Mouse (Mus musculus) left cerebral cortex, postnatal 25 days (tissue): ENCODE data around the gene Bicd1. TPM values are rescaled to one million over a fixed set of nuclear protein-coding genes. Genes with fewer than 3 reads are reported as not detected.
"Not testable (repeated sequence)": the region's sequence is repeated elsewhere in the genome, so short reads cannot be mapped to it uniquely, and the experiment has no call there.

ENCODE experiments used
- DNase-seq, 2 experiments: peaks; one replicate each; pipeline ENCODE4 v3.0.0; 2022; ENCODE audit warnings: low spot score in 2 of 2, mixed read lengths in 1 of 2
- intact Hi-C: fragments of 180-260 bp; cut with DNase I; formaldehyde crosslinking; loops from one replicate; pipeline ENCODE4 v1.15.1; 2025
- total RNA-seq, 2 experiments: library from RNA; stranded (reverse); gene quantifications; 2 replicates each; pipeline ENCODE4 v1.2.3; 2021

Bicd1 gene
- total RNA-seq, result 10 to 100 TPM; 52.4 to 56.3 TPM

- peak; percentile 89 to 97 for DNase-seq
- intact Hi-C loops, result loop anchor here (5.0 kb wide), 1 partner anchor 102 kb away; the partner anchor contains the start of gene Resf1
Measured at GRCm38 (mm10) chr6:149408833-149409332, at the start of gene Bicd1. Bicd1 (plus strand) TSS chr6:149408886.

DNA sequence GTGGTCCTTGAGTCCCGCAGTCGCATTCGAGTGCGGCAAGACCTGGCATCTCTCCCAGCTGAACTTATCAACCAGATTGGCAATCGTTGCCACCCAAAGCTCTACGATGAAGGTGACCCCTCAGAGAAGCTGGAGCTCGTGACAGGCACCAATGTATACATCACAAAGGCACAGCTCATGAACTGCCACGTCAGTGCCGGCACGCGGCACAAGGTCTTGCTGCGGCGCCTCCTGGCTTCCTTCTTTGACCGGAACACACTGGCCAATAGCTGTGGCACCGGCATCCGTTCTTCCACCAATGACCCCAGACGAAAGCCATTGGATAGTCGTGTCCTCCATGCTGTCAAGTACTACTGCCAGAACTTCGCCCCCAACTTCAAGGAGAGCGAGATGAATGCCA is 46.2 kb upstream of the Bicd1 start:
- intact Hi-C loops, DNase-seq: not testable (repeated sequence)

DNA sequence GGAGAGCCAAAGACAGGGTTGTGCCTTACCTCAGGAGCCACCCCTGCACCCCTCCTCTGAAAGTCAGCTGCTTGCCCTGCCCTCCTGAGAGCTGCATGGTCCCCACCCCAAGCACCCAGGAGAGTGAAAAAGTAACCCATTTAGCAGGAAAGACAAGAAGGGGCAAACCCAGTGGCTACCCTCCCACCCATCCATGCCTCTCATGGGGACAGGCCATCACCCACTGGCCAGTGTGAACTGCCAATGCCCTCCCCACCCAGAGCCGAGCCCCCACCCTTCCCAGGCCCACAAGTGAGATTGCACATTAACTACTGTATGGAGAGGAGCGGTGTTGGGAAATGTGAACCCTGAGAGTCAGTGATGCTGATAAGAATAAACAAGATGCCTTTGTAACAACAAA is 42.7 kb upstream of the Bicd1 start:
- intact Hi-C loops, DNase-seq: not testable (repeated sequence)

DNA sequence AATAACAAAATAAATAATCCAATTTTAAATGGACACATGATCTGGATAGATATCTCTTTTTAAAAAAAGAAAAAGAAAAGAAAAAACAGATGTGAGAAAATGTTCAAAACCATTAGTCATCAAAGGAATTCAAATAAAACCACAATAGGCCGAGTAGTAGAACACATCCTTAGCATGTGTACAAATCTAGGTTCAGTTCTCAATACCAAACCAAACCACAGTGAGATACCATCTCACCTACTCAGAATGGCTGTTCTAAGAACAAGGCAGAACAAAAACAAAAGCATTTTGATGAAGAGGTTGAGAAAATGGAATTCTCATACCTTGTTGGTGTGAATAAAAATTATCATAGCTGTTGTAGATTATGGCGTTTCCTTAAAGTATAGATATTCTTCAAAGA is 42.3 kb upstream of the Bicd1 start:
- intact Hi-C loops, result no loop called here
- no peak for DNase-seq

GRCm38 (mm10) chr6:149374986-149375457 is 33.7 kb upstream of the Bicd1 start:
- intact Hi-C loops, result loop anchor here (2.0 kb wide), 1 partner anchor 248 kb away; no protein-coding TSS in a partner anchor
- DNase-seq, result peak; percentile 26 to 49

- intact Hi-C loops, result no loop called here
- no peak for DNase-seq
Measured at GRCm38 (mm10) chr6:149383531-149383930, 25.2 kb upstream of the Bicd1 start.

GRCm38 (mm10) chr6:149386389-149386788 is 22.3 kb upstream of the Bicd1 start:
- intact Hi-C loops, result no loop called here
- no peak for DNase-seq

DNA sequence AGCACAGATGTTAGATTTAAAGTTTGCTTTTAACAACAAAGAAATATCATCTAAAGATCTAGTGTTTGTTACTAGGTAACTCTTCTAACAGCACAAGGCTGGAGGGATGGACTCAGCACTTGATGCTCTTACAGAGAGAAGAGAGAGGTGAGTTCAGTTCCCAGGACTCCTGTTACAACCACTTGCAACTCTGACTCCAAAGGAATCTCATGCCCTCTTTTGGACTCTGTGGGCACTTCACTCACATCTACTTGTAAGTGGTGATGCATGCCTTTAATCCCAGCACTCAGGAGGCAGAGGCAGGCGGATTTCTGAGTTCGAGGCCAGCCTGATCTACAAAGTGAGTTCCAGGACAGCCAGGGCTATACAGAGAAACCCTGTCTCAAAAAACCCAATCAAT is 19.1 kb upstream of the Bicd1 start:
- not testable (repeated sequence) for DNase-seq

DNA sequence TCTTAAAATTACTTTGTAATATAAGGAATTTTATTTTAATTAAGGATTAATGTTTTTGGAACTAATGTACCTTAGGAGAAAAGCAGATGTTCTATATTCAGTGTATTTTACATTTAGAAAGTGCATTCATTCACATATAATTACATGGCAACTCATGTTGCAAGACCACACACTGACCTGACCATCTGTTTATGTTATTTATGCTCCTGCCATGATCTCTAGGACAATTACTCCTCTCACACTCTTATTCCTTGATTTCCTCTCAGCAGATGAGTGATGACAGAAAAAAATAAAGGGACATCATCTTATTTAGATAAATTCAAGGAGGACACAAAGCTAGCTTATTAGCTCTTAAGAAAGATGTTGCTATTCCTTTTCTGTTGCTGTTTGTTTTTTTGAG is 9.3 kb upstream of the Bicd1 start:
- no peak for DNase-seq
- intact Hi-C loops, result no loop called here

More for the DNA sequence above, 19.1 kb upstream of the Bicd1 start:
- intact Hi-C loops, result not testable (repeated sequence)

DNA sequence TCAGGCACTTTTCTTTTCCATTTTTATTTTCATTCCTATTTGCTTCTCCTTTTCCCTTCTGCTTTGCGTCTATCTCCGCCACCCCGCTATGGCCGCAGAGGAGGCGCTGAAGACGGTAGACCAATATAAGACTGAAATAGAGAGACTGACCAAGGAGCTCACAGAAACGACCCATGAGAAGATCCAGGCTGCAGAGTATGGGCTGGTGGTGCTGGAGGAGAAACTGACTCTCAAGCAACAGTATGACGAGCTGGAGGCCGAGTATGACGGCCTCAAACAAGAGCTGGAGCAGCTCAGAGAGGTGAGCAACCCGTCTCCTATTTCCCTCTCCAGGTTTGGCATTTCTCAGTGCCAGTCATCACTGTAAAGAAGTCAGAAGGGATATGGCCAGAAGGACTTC is 655 bp downstream of the Bicd1 start:
- intact Hi-C loops, result loop anchor here (5.0 kb wide), 1 partner anchor 102 kb away; the partner anchor contains the start of gene Resf1
- peak; percentile 50 to 55 for DNase-seq

DNA sequence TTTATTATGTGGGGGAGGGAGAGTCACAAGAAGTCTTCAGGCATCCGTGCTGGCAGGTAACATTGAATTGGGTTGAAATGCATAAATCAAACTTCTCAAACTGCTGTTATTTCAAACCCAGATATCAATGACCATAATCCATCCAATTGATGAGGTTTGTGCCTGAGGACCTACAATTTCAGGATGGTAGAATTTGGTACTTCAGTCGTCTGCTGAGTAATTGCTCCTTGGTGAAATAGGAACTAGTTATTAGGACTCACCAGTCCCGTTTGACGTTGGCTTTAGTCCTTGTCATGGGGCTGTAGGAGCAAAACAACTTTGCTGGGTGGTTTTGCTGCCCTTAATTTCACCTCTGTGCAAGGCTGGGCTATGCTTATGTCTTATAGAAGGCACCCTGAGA is 1.2 kb downstream of the Bicd1 start:
- DNase-seq, result peak in 1 of 2 experiments; percentile 16
- intact Hi-C loops, result loop anchor here (5.0 kb wide), 1 partner anchor 103 kb away; the partner anchor contains the start of gene Resf1

GRCm38 (mm10) chr6:149413256-149413655 is 4.6 kb downstream of the Bicd1 start:
- intact Hi-C loops, result no loop called here
- DNase-seq, result no peak

GRCm38 (mm10) chr6:149424748-149425147 is 16.1 kb downstream of the Bicd1 start:
- DNase-seq, result no peak
- intact Hi-C loops, result no loop called here

GRCm38 (mm10) chr6:149439140-149439539 is 30.5 kb downstream of the Bicd1 start:
- intact Hi-C loops, result no loop called here
- no peak for DNase-seq

- intact Hi-C loops, result no loop called here
- no peak for DNase-seq
Measured at GRCm38 (mm10) chr6:149442884-149443283, 34.2 kb downstream of the Bicd1 start.

DNA sequence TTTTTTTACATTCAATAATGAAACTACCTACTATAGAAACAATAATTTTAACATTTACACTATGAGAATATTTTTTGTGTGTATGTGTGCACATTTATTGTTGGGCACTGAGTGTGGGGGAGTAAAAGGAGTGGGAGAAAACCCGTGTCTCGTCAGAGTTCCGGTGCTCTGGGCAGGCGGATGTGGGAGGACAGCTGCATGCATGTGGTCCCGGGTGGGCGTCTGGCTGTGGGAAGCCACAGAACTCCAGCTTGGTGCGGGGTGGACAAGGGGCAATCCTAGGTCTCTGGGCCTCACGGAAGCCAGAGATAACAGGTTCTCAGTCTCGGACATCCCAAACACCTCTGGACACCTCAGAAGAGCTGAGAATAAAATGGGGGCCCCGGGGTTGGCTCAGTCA is 37.2 kb downstream of the Bicd1 start:
- intact Hi-C loops, result no loop called here
- DNase-seq, result peak in 1 of 2 experiments; percentile 19

DNA sequence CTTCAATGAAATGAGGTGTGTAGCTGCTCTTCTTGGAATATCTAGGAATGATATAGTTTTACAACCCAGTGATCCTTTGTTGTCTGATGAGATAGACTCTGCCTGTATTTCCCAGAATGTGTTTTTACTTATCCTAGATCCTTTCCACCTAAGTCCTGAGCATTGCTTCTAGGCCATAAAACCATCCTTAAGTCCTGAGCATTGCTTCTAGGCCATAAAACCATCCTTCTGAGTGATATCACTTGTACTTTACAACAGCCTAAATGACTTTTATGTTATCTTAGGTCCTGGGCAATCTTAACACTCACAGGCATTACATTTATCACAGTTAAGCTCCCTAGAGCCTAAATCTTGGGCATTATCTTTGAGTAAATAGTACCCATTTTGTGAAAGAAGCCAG is 48.6 kb downstream of the Bicd1 start:
- DNase-seq, result no peak
- intact Hi-C loops, result no loop called here

DNA sequence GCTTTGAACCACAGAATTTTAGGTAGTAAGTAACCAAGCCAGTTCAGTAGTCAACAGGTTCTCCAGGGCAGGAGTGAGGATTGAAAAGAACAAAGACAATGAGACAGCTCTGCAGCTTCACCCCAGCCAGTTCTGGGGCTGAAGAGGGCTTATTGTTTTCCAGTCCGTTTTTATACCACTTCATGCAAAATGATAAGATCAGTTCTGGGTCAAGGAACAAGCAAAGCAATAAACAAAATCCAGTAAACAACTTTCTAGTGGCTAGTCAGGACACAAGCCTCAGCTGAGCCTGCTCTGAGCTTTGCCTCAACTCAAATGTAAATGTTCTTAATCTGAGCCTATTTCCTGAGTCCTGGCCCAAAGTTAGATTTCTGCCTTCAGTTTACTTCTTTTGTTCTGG is 52.3 kb downstream of the Bicd1 start:
- DNase-seq, result no peak
- intact Hi-C loops, result no loop called here

DNA sequence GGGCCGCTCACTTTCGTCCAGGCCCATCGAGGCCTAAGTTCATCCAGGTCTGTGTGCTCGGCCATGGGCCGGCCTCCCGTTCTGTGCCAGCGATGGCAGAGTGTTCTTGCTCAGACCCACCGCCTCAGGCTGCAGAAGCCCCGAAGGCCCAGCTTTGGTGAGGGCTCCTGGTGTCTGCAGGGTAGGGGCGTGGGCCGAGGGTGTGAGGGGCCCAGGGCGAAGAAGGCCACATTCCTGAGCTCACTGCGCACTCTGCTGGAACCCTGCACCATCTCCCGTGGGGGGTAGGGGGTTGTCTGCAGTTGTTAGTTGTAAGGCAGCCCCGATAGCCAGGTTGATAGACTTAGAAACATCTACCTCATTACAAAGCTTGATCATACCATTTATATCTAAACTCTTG is 62.8 kb downstream of the Bicd1 start:
- DNase-seq, result no peak
- intact Hi-C loops, result no loop called here

DNA sequence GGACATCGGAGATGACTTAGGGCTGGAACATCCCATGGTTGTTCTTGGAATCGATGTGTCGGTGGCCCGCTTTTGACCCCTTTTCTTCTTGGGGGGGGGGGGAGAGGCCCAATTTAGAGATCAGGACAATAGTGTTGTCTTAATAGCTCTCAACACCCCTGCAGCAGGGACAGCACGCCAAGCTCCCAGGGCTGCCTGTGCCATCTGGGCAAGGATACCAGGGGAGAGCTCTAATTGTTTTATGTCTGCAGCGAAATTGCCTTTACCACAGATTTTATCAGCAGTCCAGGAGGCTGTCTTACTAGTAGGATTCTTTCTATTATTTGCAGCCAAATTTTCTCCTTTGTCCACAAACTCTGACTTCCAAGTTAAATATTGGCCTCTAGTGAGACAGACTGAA is 63.8 kb downstream of the Bicd1 start:
- intact Hi-C loops, DNase-seq: not testable (repeated sequence)

GRCm38 (mm10) chr6:149481868-149482267 is 73.2 kb downstream of the Bicd1 start:
- intact Hi-C loops, result not testable (repeated sequence)
- DNase-seq, result peak in 1 of 2 experiments; percentile 44

DNA sequence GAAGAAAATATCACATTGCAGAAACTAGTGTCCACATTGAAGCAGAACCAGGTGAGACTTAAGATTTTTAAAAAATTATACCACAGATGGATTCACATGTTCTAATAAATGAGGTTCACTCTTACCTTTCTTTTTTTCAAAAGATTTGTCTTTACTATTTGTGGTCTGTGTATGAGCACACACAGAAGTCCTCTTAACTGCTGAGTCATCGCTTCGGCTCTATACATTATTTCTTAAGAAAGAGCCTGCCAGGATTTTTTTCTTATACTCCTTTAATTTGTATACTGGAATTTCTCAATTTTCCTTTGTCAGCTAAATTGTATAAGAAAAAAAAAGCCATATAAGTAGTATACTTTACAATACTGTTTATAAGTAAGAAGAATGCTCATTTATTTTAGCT is 86.0 kb downstream of the Bicd1 start:
- intact Hi-C loops, result no loop called here

More for the DNA sequence above, 86.0 kb downstream of the Bicd1 start:
- no peak for DNase-seq
